Mouse (Mus musculus): Measurements from ENCODE around the gene Gm128. TPM values are rescaled to one million over a fixed set of nuclear protein-coding genes. Genes with fewer than 3 reads are reported as not detected.

Gm128 gene
- 0.73 and 0.88 TPM in 2 replicates for polyA plus RNA-seq (2015; fragmentation: Nextera tagmentation; extraction: Ambion mirVana)

- peak within 1 kb of the TSS; percentile 21 for H3K9ac ChIP-seq
These were observed at the start of gene Gm128 for GRCm38 (mm10) chr3:95241498-95241897. TSS of gene Gm128 (minus strand) at chr3:95241598.

GRCm38 (mm10) chr3:95291041-95291440 lies 49.6 kb upstream of the Gm128 start:
- no peak for ATAC-seq (ENCODE audit: low FRiP score, low read depth)
- Histone ChIP-seq H3K9me3 (no peaks in the 10 kb centered on the region), H3K4me2 (replicated peaks) (no peak overlapping the region), H3K9ac (no peak overlapping the region), H3K4me3 (no peak overlapping the region), H3K4me1 (peaks cover 6% of the 10 kb centered on the region; the same call in 1 of the 2 replicates), H3K27ac (no peak overlapping the region), H3K36me3 (peaks cover 85% of the 10 kb centered on the region), H3K27me3 (no peaks in the 10 kb centered on the region)
- 87% methylated on average over 4 of the region's 4 CpGs for WGBS

More at GRCm38 (mm10) chr3:95241498-95241897, at the start of gene Gm128:
- peaks cover 25% of the 10 kb centered on the region for H3K36me3 ChIP-seq
- H3K4me3 ChIP-seq: peak within 1 kb of the TSS; percentile 7; the same call in 1 of the 2 replicates
- no peak for ATAC-seq (ENCODE audit: low FRiP score, low read depth)
- H3K4me1 ChIP-seq: peaks cover 8% of the 10 kb centered on the region; the same call in 1 of the 2 replicates
- no peaks in the 10 kb centered on the region for H3K9me3 ChIP-seq
- WGBS: 83% methylated on average over 7 of the region's 7 CpGs
- no peaks in the 10 kb centered on the region for H3K27me3 ChIP-seq
- no peak within 1 kb of the TSS for H3K27ac ChIP-seq
- H3K4me2 ChIP-seq (replicated peaks): peak within 1 kb of the TSS; percentile 46

GRCm38 (mm10) chr3:95290156-95290555 lies 48.8 kb upstream of the Gm128 start:
- no peak overlapping the region for H3K27ac ChIP-seq
- peaks cover 5% of the 10 kb centered on the region; the same call in 1 of the 2 replicates for H3K4me1 ChIP-seq
- no peaks in the 10 kb centered on the region for H3K27me3 ChIP-seq
- 76% methylated on average over 6 of the region's 6 CpGs for WGBS
- no peak overlapping the region for H3K4me3 ChIP-seq
- no peak for ATAC-seq (ENCODE audit: low FRiP score, low read depth)
- peaks cover 81% of the 10 kb centered on the region for H3K36me3 ChIP-seq
- no peak overlapping the region for H3K4me2 ChIP-seq (replicated peaks)
- H3K9me3 ChIP-seq: no peaks in the 10 kb centered on the region
- no peak overlapping the region for H3K9ac ChIP-seq

DNA sequence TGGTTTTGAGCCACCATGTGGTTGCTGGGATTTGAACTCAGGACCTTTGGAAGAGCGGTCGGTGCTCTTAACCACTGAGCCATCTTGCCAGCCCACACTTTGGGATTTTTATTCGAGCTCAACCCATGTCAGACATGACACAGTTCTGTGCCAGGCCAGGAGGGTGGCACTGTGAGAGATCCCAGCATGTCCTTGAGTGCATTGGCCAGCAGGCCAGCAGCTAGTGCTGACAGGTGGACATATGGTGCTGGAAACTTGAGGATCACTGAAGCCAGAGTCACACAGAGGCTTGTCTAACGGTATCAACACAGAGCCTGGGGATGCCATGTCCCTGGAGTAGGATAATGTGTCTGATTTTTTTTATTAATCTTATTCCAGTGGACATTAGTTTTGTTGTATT lies 48.0 kb upstream of the Gm128 start:
- ATAC-seq (ENCODE audit: low FRiP score, low read depth): no peak
- Histone ChIP-seq H3K9me3 (no peaks in the 10 kb centered on the region), H3K36me3 (peaks cover 73% of the 10 kb centered on the region), H3K4me1 (peaks cover 11% of the 10 kb centered on the region), H3K27ac (no peak overlapping the region), H3K9ac (no peak overlapping the region), H3K4me3 (no peak overlapping the region), H3K4me2 (replicated peaks) (no peak overlapping the region), H3K27me3 (no peaks in the 10 kb centered on the region)
- WGBS: 90% methylated on average over 4 of the region's 4 CpGs

GRCm38 (mm10) chr3:95287541-95287940 lies 46.1 kb upstream of the Gm128 start:
- Histone ChIP-seq H3K4me1 (peaks cover 20% of the 10 kb centered on the region), H3K27ac (no peak overlapping the region), H3K4me2 (replicated peaks) (no peak overlapping the region), H3K9me3 (no peaks in the 10 kb centered on the region), H3K9ac (no peak overlapping the region), H3K4me3 (no peak overlapping the region), H3K36me3 (peaks cover 55% of the 10 kb centered on the region), H3K27me3 (no peaks in the 10 kb centered on the region)
- no peak for ATAC-seq (ENCODE audit: low FRiP score, low read depth)
- WGBS: 80% methylated on average over 3 of the region's 3 CpGs

DNA sequence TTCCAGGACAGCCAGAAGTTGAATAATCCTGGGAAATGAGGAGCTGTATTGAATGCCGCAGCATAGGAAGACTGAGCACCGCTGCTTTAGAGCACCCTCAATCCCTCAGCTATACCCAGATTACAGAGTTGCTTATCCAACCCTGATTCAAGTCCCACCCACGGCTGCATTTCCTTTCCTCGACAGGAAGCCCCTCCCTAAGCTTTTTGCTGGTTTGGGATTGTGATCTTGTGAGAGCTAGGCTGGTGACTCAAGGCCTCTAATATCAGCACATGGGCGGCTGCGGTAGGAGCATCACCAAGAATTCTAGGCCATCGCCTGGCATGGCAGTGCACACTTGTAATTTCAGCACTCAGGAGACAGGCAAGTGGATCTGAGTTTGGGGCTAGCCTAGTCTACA lies 45.1 kb upstream of the Gm128 start:
- H3K27ac ChIP-seq: no peak overlapping the region
- 86% methylated on average over 7 of the region's 7 CpGs for WGBS
- peaks cover 44% of the 10 kb centered on the region for H3K36me3 ChIP-seq
- H3K9ac ChIP-seq: no peak overlapping the region
- peaks cover 24% of the 10 kb centered on the region for H3K4me1 ChIP-seq
- no peak overlapping the region for H3K4me2 ChIP-seq (replicated peaks)
- no peak for ATAC-seq (ENCODE audit: low FRiP score, low read depth)
- H3K4me3 ChIP-seq: no peak overlapping the region
- H3K9me3 ChIP-seq: no peaks in the 10 kb centered on the region
- H3K27me3 ChIP-seq: no peaks in the 10 kb centered on the region

DNA sequence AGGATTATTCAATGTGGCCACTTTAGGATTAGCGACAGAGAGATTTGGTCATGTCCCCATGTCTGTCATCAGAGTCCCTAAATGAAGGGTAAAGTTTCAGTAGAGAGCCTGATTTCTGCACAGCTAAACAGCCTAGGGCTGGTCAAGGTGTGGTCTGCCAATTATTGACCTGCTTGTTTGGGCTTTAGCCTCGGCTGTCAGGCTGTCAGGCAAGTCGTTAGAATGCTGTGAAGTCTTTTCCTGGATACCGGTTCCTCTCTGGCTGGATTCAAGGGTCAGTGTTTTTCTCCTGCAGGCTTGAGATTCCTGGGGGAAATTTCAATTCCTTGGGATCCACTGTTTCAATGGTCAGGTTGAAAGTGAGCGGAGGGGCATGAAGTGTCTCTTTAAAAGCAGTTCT lies 44.6 kb upstream of the Gm128 start:
- 62% methylated on average over 5 of the region's 5 CpGs for WGBS
- ATAC-seq (ENCODE audit: low FRiP score, low read depth): no peak

DNA sequence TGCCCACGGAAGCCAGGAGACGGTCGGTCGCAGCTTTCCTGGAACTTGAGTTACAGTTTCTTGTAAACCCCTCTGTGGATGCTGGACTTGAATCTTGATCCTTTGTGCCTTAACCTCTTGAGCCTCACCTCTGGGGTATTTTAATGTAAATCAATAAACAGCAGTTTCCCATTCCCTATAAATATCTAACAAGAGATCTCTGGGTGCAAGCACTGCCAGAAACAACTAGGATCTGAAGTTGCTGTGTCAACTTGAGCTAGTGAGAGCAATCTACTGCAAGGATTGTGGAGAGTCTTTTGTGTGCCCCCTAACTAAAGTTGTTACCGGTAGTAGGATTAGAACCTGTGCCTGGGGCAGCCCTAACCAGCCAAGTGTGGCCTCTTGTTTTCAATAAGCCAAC lies 44.0 kb upstream of the Gm128 start:
- Histone ChIP-seq H3K27ac (no peak overlapping the region), H3K9ac (0 out of 2 replicates have a peak overlapping the region, but pooled peaks have one; percentile 15), H3K4me1 (peaks cover 28% of the 10 kb centered on the region), H3K27me3 (no peaks in the 10 kb centered on the region), H3K9me3 (no peaks in the 10 kb centered on the region), H3K4me3 (no peak overlapping the region), H3K36me3 (peaks cover 33% of the 10 kb centered on the region), H3K4me2 (replicated peaks) (no peak overlapping the region)
- ATAC-seq (ENCODE audit: low FRiP score, low read depth): no peak
- 89% methylated on average over 5 of the region's 5 CpGs for WGBS

More for the DNA sequence above, 44.6 kb upstream of the Gm128 start:
- Histone ChIP-seq H3K27me3 (no peaks in the 10 kb centered on the region), H3K4me1 (peaks cover 24% of the 10 kb centered on the region), H3K9me3 (no peaks in the 10 kb centered on the region), H3K4me3 (no peak overlapping the region), H3K4me2 (replicated peaks) (no peak overlapping the region), H3K27ac (no peak overlapping the region), H3K36me3 (peaks cover 39% of the 10 kb centered on the region), H3K9ac (no peak overlapping the region)

DNA sequence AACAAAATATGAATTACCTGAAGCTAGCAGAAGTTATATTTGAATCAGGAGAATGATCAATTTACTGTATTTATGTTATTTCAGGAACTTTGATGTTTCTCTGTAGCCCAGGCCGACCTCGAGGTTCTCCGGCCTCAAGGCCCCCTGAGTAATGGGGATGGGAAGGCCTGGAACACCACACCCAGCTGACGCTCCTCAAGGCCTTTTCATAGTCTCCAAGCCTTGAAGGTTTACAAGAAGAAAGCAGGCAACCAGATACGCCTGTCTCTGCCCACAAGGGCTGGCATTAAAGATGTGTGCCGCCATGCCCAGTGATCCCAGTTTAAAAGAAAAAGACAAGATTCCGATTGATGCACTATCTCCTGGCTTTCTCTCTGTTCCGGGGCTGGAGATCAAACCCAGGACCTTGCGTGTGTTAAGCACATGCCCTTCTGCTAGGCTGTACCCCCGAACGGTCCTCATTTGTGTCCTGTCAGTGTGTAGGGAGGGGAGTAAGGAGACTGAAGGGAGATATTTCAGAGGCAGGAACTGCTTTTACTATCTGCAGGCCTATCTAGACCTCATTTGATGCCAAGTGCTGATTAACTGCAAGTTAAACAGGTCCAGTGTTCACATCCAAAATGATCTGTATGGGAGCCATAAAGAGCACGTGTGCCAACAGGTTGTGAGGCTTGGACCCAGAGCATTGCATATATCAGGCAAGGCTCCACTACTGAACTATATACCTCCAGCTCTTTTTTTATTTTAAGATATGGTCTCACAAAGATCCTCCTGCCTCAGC lies 43.3 kb upstream of the Gm128 start:
- H3K27ac ChIP-seq: no peak overlapping the region

DNA sequence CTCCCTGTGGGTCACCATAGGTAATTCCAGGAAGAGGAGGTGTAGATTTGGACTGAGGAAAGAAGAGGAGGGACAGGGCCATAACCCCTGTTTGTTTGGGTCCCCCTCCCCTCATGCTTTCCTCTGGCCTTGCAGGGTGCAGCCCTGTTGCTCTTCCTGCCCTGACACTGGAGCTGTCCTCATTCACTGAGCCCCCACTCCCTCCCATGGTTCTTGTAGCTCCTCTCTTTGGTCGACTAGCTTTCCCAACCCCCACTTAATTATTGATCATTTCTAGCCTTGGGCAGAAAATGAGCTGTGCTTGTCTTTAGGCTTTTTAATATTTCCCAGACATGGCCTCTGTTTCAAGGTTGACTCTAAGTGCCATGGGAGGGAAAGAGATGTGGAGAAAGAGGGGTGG lies 42.7 kb upstream of the Gm128 start:
- Histone ChIP-seq H3K9me3 (no peaks in the 10 kb centered on the region), H3K4me2 (replicated peaks) (peak overlapping the region; percentile 80), H3K27ac (peak overlapping the region; percentile 92; the same call in 1 of the 2 replicates), H3K27me3 (no peaks in the 10 kb centered on the region), H3K4me3 (peak overlapping the region; percentile 77), H3K9ac (peak overlapping the region; percentile 90), H3K36me3 (peaks cover 21% of the 10 kb centered on the region), H3K4me1 (peaks cover 35% of the 10 kb centered on the region)
- no peak for ATAC-seq (ENCODE audit: low FRiP score, low read depth)
- 15% methylated on average over 1 of the region's 1 CpGs for WGBS

More for the DNA sequence above, 43.3 kb upstream of the Gm128 start:
- Histone ChIP-seq H3K4me2 (replicated peaks) (peak overlapping the region; percentile 80), H3K9me3 (no peaks in the 10 kb centered on the region), H3K4me1 (peaks cover 32% of the 10 kb centered on the region), H3K36me3 (peaks cover 26% of the 10 kb centered on the region), H3K9ac (peak overlapping the region; percentile 90; the same call in 1 of the 2 replicates), H3K4me3 (peak overlapping the region; percentile 77), H3K27me3 (no peaks in the 10 kb centered on the region)
- ATAC-seq (ENCODE audit: low FRiP score, low read depth): no peak
- WGBS: 85% methylated on average over 12 of the region's 12 CpGs

GRCm38 (mm10) chr3:95283589-95283941 lies 42.2 kb upstream of the Gm128 start:
- ATAC-seq (ENCODE audit: low FRiP score, low read depth): no peak
- peaks cover 17% of the 10 kb centered on the region for H3K36me3 ChIP-seq
- H3K27me3 ChIP-seq: no peaks in the 10 kb centered on the region
- H3K4me1 ChIP-seq: peaks cover 35% of the 10 kb centered on the region
- H3K27ac ChIP-seq: peak overlapping the region; percentile 92
- peak overlapping the region; percentile 77 for H3K4me3 ChIP-seq
- 0% methylated on average over 7 of the region's 7 CpGs for WGBS
- peak overlapping the region; percentile 80 for H3K4me2 ChIP-seq (replicated peaks)
- peak overlapping the region; percentile 90 for H3K9ac ChIP-seq
- no peaks in the 10 kb centered on the region for H3K9me3 ChIP-seq

- peak; percentile 64 for ATAC-seq (ENCODE audit: low FRiP score, low read depth)
- WGBS: under 1% methylated on average over 51 of the region's 51 CpGs
These were observed 41.6 kb upstream of the Gm128 start for GRCm38 (mm10) chr3:95282865-95283588.

More at GRCm38 (mm10) chr3:95282865-95283588, 41.6 kb upstream of the Gm128 start:
- Histone ChIP-seq H3K4me3 (peak overlapping the region; percentile 77), H3K9ac (peak overlapping the region; percentile 90), H3K4me1 (peaks cover 35% of the 10 kb centered on the region), H3K27ac (peak overlapping the region; percentile 92), H3K27me3 (no peaks in the 10 kb centered on the region), H3K9me3 (no peaks in the 10 kb centered on the region), H3K36me3 (peaks cover 12% of the 10 kb centered on the region), H3K4me2 (replicated peaks) (peak overlapping the region; percentile 80)
